Mouse (Mus musculus) left cerebral cortex, postnatal 36 days (tissue): ENCODE data around the gene Ptpn14. TPM values are rescaled to one million over a fixed set of nuclear protein-coding genes. Genes with fewer than 3 reads are reported as not detected.

Experiments
- DNase-seq, 2 experiments: peaks; one replicate each; pipeline ENCODE4 v3.0.0; 2021 to 2022; ENCODE audit warnings: low spot score in 2 of 2, mixed read lengths in 1 of 2
- intact Hi-C: fragments of 180-260 bp; cut with DNase I; formaldehyde crosslinking; loops from one replicate; pipeline ENCODE4 v1.15.1; 2025
- total RNA-seq, 2 experiments: library from RNA; stranded (reverse); gene quantifications; 2 replicates each; pipeline ENCODE4 v1.2.3; 2021

Ptpn14 gene
- total RNA-seq, 2 experiments from 2014 or later = 8.0 to 16.9 TPM

GRCm38 (mm10) chr1:189715915-189716797, 11.9 kb upstream of the Ptpn14 start:
- intact Hi-C loops = no loop called here
- DNase-seq = no peak

- intact Hi-C loops = no loop called here
- DNase-seq = no peak
Measured at GRCm38 (mm10) chr1:189717546-189717945, 10.5 kb upstream of the Ptpn14 start.

- intact Hi-C loops = no loop called here
- no peak for DNase-seq
Measured at GRCm38 (mm10) chr1:189718600-189718999, 9.5 kb upstream of the Ptpn14 start.

DNA sequence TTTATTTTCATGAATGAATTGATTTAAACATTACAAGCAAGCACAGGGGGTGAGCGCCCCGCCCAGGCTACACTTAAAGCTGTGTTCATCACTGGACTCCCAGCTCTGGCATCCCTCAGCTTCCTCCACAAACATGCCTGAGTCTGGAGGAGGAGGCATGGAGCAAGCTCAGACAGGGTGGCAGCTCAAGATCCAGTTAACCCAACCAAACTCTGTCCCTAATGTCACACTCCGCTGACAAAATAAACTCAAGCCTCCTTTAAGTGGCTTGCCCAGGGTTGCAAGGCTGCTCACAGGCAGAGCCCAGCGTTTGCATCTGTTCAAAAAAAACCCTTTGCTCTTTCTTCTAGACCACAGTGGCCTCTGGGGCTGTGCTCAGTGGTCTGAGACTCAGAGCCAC, 1.9 kb upstream of the Ptpn14 start:
- intact Hi-C loops = no loop called here
- DNase-seq = no peak

- intact Hi-C loops = no loop called here
Measured at GRCm38 (mm10) chr1:189727346-189727883, 653 bp upstream of the Ptpn14 start.

DNA sequence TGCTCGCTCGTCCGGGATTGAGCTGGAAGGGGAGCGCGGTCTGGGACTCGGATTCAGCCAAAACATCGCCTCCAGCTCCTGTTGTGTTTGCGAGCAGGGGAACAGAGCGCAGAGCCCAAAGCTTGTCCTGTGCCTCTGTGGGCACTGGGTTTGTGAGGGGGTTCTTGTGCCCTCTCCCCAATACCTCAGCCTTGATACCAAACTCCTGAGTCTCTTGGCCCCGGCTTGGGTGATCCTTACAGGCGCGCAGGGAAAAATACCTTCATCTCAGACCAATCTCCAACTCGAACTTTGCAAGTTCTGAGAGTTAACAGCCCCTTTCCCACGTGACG, 682 bp downstream of the Ptpn14 start:
- DNase-seq = no peak
- intact Hi-C loops = no loop called here

More at GRCm38 (mm10) chr1:189727346-189727883, 653 bp upstream of the Ptpn14 start:
- DNase-seq = no peak

- intact Hi-C loops = no loop called here
- no peak for DNase-seq
Measured at GRCm38 (mm10) chr1:189729141-189729815, 1.2 kb downstream of the Ptpn14 start.

- intact Hi-C loops = no loop called here
- DNase-seq = no peak
Measured at GRCm38 (mm10) chr1:189731697-189732096, 3.6 kb downstream of the Ptpn14 start.

DNA sequence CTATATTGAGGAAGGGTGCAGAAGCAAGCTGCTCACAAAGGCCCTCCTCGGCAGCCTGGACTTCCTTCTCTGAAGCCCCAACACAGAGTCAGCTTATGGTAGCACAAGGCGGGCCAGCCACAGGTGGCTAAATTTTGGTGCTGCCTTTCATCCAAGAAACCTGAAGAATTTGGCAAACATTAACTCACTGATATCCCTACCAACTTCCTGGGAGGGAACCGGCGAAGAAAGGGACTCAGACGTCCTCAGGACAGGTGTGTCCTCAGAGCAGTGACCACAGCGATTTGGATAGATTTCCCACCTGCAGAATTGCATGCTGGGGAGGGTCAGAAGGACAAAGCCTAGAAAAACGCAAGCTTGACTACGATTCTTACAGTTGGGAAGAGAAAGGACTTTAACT, 4.1 kb downstream of the Ptpn14 start:
- no peak for DNase-seq
- intact Hi-C loops = no loop called here

DNA sequence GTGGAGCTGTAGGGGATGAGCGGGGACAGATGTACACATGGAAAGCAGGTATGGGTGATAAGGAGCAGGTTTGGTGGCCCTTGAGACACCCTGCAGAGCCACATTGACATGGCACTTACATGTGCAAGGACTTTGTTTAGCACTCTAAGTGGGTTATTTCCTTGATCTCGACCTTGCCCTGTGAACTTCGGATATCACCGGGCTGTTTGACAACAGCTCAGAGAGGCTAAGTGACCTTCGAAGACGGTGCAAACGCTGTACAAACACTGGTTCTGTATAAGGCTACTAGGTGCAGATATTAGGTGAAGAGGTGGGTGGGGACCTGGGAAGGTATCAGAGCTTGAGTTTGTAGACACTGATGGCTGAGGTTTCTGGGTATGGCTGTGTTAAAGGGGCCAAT, 12.0 kb downstream of the Ptpn14 start:
- intact Hi-C loops = no loop called here
- DNase-seq = no peak

- DNase-seq = no peak
- intact Hi-C loops = no loop called here
Measured at GRCm38 (mm10) chr1:189742041-189742440, 14.0 kb downstream of the Ptpn14 start.

DNA sequence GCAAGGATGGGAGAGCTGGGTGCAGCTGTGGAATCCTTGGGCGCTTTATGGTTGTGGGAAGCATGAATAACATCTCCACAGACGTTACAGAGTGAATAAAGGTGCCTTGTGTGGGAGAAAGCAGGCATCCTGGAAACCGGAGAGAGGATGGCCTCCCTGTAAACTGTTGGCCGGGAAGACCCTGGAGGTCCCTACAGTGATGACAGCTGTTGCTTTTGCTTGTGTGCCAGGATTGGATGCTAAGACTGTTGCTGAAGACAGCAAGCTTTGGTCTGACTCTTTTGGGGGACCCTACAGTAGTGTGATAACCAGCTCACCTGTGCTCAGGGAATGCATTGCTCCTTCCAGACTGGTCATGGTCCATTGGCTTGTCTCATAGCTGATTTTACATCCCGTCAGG, 15.1 kb downstream of the Ptpn14 start:
- intact Hi-C loops = no loop called here
- no peak for DNase-seq

DNA sequence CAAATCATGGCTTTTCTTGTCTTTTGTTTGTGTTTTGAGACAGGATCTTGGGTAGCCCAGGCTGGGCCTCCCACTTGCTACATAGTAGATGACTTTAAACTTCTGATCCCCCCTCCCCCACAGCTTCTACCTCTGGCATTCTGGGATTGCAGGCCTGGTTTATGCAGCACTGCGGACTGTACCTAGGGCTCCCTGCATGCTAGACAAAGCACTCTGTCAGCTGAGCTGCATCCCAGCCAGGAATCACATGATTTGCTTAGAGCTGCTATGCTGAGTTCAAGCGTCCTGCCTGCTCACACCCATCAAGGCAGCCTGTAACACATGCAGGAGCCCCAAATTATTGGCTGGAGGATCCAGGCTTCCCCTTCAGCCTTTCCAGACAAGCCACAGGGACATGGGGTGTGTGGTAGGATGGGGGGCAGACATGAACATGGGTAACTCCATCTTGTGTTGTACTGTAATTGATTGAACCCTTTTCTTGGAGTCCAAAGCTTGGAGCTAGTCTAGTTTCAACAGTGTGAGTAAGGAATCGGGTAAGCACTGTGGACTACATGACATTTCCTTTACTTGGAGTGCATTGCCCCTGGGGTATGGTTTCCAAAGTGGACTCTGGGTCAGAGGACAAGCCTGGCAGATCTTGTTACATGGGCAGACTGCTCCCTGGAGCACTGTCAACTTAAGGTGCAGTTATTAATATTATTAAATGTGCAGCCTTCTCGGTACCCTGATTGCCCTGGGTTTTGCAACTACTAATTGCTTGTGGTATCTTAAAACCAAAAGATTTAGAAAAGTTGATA, 17.0 kb downstream of the Ptpn14 start:
- DNase-seq = no peak
- intact Hi-C loops = no loop called here

DNA sequence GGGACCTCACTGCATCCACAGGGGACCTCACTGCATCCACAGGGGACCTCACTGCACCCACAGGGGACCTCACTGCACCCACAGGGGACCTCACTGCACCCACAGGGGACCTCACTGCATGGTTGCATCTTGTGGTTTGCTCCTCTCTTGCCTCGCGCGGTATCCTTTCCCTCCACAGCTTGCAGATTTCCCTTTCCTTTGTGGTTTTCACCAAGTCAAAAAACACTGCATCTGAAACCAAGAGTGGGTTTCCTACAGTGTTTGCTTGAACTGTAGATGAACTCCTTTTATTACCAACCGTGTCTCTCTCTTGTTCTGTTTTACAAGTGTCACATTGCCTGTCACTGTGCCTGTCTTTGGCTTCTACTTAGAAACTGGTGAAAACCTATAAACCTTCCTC, 18.5 kb downstream of the Ptpn14 start:
- no peak for DNase-seq
- intact Hi-C loops = no loop called here

DNA sequence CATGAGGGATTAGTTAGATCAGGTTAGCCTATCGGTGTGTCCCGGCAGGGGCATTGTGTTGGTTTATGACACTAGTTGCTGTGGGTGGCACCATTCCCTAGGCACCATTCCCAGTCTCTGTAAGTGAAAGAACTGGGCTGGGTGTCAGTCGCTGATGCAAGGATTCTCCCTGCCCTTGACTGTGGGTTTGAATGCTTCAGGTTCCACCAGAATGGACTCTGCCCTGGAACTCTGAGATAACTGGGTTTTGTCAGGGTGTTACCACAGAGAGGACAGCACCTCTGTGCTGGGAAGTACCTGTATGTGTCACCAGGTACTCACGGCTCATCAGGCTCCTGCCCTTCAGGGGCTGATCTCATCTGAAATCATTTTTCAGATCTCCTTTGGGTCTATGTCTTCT, 21.7 kb downstream of the Ptpn14 start:
- intact Hi-C loops = loop anchor here (5.0 kb wide), 1 partner anchor 38 kb away; no protein-coding TSS in a partner anchor
- DNase-seq = no peak

DNA sequence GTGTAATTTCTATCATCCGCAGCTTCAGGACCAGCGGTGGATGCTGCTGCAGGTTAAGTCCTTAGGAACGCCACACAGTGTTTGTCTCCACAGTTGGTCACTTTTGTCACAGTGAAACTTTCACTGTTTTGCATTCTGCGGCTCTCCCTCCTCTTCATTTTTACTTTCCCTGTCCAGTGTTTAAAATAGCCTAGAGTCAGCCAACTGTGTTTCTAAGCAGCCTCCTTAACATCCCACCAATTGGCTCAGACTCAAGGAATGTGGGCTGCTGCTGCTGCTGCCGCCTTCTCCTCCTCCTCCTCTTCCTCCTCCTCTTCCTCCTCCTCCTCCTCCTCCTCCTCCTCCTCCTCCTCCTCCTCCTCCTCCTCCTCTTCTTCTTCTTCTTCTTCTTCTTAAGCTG, 22.2 kb downstream of the Ptpn14 start:
- no peak for DNase-seq
- intact Hi-C loops = loop anchor here (5.0 kb wide), 1 partner anchor 37 kb away; no protein-coding TSS in a partner anchor

GRCm38 (mm10) chr1:189752245-189752644, 24.2 kb downstream of the Ptpn14 start:
- DNase-seq = no peak
- intact Hi-C loops = loop anchor here (5.0 kb wide), 1 partner anchor 35 kb away; no protein-coding TSS in a partner anchor

- DNase-seq = no peak
- intact Hi-C loops = no loop called here
Measured at GRCm38 (mm10) chr1:189755072-189755471, 27.0 kb downstream of the Ptpn14 start.

DNA sequence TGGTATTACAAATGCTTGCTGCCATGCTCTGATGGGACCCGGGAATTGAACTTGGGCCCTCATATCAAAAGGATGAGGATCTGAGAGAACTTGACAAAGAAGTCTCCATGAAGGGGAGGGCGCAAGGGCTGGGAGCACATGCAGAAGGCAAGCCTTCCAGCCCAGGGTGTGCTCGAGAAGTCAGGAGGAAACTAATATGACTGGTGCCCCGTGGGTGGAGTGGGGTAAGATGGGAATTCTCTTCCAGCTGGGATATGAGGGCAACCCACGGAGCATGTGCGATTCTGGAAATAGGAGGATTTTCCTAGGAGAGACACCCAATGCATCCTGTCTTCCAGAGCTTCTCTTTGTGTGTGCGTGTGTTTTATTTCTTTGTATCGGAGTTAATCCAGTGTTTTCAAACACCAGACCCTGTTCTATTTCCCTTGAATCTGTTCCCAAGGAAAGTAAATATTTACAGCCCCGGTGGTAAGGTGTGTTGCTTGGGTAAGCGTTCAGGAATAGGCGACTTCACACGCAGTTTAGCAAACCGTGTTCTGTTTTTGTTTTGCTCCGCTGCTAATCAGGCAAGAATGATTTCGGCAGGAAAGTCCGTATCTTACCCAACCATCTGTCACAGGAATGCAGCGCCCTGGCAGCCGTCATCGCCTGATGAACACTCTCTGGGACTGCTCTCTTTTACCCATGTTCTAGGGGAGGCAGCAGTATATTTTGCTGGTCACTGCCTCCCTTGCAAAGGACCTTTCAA, 28.4 kb downstream of the Ptpn14 start:
- intact Hi-C loops = no loop called here
- peak in 1 of 2 experiments; percentile 9 for DNase-seq
